Mouse (Mus musculus) embryo, embryonic 10.5 days (tissue): ENCODE data around the gene Abcg5.

Source experiments
- DNase-seq: peaks from one replicate; pipeline ENCODE4 v3.0.0-alpha.2; 2015; ENCODE audit warnings: low spot score

Gene Abcg5

DNA sequence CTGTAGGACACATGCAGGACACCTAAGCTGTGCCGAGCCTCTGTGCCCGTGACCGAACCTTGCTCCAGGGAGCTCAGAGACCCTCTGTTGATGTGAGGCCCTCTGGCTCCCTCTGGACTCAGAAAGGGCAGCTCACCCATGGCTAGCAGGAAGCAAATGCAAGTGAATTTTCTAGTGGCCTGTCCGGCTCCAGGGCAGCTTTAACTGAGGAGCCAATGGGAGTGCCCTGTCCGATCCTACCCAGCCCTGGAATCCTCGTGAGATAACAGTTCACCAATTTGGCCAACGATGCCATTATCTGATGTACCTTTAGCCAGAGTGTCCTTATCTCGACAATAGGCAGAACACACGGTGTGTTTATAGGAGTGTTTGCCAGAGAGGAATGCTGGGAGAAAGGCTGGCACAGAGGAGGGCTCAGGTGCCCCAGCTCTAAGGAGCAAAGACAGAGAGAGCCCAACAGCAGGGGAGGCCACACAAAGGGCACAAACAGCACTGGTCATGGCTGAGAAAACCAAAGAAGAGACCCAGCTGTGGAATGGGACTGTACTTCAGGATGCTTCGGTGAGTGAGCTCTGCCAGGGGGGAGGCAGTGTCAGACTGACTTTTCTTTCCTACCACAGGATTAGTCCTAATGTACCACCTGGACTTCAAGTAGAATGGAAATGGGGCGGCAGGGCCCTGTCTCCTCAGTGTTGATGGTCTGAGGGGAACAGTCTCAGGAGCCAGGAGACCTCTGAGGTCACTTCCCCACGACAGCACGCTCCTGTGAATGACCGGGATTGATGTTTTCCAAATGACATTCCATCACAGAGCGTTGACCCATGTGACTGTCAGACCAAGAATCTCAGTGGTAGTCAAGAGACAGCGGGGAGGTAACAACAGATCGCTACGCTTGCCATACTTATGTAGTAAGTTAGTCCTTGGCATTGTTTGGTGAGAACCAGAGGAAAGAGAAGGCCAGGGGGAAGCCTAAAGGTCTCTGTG lies at the start of gene Abcg5:
Gene Abcg5, minus strand, starts transcription at position 278 of the 984 bp plus-strand sequence.
- DNase-seq, result no peak

DNA sequence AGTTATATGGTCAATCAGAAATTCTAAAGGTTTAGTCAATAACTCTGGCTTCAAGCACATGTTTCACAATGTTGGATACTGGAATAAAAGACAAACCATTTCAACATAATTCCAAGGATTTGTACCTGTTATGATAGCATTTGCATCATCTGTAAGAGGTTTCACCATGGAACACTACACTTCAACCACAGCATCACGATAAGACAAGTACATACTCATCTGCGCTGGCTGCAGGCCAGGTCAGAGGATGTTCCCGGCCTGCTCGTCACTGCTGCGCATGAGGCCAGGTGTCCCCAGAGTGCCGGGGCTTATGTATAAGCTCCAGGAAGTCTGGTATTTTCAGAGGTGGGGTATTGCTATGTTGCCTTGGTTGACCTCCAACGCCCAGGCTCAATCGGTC lies 49.8 kb upstream of the Abcg5 start:
- DNase-seq, result no peak

DNA sequence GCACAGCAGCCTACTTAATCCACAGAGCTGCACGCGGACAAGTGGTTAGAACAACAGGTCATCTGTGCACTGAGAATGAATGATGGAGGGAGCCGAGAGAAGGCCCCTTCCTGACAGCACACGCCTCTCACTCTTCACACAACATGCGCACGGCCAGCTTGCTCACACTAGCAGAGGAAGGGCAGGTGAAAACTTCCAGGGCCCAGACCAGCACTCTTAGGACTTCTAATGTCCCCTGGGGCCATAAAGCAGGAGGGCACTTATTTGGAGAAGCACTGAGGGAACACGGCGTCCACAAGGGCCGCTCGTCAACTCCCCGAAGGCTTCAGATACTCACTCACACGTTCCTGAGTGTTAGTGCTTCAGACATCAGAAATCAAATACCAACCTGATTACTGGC lies 48.5 kb upstream of the Abcg5 start:
- no peak for DNase-seq

DNA sequence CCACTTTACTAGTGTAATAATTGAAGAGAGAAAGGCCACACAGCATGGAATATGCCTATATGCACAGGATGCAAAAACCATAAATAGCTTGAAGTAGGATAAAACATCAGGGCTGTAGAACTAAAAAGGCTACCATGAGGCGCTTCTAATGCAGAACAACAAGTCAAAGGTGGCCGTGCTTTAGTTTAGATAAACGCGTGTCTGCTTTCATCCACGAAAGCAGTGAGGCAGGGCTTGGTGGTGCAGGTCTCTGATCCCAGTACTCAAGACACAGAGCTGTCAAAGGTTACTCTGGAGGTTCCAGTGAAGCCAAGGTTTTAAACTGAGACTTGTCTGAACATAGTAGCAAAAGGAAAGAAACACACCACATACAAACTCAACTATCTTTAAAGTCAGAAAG lies 46.3 kb upstream of the Abcg5 start:
- DNase-seq, result no peak

DNA sequence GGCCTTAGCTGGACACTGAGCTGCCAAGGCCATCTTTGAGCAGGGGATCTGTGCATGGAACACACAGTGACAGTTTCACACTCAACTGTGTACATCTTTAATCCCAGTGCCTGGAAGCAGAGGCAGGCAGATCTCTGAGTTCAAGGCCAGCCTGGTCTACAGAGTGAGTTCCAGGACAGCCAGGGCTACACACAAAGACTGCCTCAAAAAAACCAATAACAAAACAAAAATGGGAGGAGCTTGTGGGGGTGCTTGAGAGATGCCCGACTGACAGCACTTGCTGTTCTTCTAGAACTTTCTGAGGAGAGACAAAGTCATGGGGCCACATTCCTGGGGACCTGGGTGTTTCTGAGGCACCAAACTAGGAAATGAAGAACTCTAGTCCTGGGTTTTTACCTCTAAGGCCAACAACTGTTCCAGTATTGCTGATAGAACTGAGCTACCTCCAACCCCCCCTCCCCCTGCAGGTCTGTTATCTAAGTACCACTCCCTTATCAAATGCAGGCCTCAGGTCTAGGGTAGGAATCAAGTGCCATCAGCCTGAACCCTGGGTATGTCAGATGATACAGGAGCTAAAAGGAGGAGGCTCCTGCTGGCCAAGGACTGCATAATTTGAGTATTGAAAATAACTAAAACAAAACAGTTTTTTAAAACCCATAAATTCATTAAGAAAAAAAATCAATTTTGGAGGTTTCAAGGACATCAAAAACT lies 45.5 kb upstream of the Abcg5 start:
- DNase-seq, result no peak

DNA sequence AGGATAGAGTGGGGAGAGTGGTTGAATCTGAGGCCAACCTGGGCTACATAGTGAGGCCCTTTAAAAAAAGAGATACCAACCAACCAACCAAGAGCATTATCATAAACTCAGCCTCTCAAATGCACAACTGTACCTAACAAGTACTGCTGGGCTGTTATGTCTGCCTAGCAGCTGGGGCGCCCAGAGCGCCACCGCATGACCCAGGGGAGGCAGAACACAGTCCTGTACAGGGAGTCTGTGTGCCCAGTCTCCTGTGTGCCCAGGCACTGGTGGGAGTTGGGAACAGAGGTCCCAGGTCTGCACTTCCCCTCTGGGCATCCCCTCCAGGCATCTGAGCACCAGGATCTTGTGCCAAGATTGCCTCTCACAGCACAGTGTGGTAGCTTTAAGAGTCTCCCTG lies 42.4 kb upstream of the Abcg5 start:
- DNase-seq, result no peak

DNA sequence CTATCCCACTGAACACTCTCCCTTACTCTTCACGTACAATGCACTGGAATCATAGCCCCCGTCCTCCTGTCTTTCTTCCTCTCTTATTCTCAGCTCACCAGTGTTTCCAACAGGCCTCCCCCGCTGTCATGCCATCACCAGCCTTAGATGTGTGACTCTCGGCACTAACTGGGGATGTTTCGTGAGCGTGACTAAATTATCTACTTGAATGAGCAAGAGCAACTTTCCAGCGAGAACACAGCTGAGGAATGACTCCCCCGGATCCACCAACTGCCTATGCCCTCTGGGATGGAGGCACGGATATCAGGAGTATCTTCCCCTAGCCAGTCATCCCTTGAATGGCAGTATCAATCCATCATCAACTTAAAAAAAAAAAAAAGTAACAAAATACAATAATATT lies 41.2 kb upstream of the Abcg5 start:
- DNase-seq, result no peak

DNA sequence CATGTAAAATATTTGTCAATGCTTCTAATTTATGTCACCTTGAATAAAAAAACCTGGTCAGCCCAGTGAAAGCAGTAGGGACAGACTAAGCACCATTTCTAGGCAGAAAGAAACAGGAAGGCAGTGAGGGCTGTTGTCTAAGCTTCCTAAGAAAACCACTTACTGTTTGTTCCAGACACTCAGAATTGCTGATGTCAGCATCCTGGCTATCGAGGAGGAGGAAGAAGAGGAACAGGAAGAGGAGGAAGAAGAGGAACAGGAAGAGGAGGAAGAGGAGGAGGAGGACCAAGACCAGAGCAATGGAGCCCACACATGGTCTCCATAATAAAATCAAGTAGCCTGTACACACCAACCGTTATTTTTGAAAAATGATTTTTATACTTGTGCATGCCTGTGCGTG lies 36.3 kb upstream of the Abcg5 start:
- no peak for DNase-seq

DNA sequence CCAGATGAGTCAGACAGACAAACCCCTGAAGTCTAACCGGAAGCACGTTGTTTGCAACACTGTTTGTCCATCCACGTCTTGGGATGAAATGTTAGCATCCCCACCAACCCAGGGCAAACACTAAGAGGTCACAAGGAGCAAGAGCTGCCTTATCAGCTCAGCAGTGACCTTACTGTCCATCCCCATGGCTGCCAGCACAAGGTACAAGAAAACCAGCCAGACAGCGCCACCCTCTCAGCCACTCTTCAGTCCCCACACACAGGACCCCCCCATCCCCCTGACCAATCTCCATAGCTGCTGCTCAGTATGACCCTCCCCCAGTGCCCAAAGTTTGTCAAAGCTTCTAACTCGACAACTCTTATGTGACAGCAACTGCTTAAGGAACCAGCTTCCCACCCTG lies 34.6 kb upstream of the Abcg5 start:
- DNase-seq, result no peak

DNA sequence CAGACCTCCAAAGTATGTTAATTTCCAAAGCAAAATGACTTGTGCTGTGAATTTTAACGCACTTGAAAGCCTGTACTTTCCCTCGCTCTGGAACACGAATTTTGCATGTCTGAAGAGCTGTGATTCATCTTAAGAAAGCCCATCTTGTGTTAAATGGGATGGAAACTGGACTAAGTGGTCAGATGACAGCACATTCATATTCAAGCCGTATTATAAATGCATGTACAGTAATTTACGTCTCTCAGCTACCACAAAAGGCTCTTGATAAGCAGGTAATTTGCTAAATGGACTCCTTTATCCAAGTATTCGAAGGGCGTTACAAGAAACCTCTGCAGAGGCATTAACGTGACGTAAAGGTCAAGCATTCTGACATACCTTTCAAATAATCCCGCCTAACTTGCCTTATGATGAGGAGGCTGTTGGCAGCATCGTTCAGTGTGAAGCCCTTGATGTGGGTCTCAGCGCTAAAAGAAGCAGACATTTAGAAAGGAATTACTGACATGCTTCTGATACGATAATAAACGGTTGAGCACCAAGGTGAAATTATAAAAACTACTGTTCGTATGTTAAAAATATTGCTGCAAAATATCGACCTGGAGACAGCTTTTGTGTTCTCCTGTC lies 33.6 kb upstream of the Abcg5 start:
- no peak for DNase-seq

DNA sequence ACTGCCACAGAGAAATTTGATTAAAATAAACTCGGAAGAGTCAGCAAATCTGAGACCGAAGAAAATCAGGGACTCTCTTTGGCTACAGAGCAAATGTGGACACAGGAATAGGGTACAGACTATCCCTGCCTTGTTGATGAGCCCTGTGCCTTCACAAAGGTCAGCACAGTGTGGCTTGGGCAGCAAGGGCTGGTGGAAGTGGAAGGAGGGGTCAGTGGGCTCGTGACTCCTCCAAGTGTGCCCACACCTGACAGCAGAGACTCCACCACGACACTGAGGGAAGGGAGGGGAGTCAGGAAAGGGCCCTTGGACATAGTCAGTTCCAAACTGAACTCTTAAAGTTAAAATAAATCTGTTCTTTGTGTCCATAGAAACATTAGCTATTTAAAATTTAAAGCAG lies 32.1 kb upstream of the Abcg5 start:
- no peak for DNase-seq

DNA sequence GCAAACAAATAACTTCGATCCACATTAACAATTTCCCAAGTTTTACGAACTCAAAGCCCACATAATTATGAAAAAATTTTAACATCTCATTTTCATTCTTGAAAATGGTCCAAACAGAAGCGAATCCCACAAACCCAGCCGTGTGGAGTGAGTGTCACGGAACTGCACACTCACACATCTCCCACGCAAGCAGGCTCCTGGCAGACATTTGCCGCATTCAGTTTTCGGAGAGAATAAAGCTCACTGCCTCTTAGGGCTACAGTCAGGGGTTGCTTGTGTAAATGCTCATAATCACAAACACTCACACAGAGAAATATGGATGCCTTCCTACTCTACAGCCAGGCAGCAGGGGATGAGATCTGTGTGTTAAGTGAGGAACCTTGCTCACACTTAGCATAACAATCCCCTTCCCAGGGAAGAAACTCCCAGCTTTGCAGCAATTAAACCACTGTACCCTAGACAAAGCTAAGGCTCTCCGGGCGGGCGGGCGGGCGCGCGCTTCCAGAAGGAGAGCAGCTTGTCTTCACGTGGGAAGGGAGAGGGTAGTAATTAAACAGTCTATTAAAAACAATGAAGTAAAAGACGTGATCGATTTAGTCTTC lies 30.9 kb upstream of the Abcg5 start:
- no peak for DNase-seq

DNA sequence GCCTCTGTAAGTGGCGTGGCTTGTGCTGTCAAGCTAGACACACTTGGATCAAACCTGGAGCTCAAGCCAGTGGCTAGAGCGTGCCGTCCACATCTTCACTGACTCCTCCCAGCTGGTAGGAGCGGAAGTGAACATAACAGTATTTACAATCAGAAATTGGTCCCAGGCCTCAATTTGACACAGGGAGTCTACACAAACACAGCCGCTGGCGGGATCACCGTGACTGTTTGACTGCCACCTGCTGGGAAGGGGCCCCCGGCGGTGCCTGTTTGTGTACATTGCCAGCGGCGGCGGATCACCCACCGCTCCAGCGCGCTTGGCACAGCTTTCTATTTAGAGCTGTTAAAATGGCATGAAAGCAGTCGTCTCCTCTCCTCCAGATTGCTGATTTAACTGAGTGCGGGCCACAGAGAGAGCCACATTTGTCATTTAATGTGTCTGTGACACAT lies 26.6 kb upstream of the Abcg5 start:
- peak; percentile 64 for DNase-seq

DNA sequence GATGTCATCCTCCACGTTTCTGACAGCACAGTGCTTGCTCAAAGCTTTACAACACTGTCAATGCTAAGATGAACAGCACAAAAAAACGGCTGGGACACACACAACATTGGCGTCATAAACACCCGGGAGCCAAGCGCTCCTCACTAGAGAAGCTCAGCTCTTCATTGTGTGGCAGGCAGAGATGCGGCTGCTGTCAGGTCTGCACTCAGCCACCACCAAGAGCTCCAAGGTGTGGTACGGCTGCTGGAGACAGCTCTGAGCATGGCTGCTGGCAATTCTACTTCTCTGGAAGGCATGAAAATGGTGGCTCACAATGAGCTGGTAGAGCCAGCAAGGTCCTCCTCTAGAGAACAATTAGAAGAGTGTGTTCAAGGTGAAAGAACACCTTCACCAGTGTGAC lies 26.0 kb upstream of the Abcg5 start:
- no peak for DNase-seq

DNA sequence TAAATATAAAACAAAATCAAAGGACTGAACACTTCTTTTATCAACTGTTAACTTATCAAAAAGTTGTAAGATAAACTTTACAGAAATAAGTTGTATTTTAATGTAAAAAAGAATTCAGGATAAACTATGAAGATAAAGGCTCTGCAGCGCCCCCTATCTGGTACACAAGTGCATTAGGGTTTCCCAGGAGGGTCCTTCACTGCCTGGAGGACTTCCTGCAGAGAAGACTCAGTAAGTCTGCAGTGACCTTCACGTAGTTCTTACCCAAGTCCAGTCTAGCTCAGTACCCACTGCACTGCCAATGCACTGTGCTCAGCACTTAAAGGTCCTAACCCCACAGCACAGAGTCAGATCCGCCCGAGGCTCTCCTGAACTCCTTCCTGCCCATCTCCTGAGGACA lies 24.6 kb upstream of the Abcg5 start:
- peak; percentile 38 for DNase-seq

DNA sequence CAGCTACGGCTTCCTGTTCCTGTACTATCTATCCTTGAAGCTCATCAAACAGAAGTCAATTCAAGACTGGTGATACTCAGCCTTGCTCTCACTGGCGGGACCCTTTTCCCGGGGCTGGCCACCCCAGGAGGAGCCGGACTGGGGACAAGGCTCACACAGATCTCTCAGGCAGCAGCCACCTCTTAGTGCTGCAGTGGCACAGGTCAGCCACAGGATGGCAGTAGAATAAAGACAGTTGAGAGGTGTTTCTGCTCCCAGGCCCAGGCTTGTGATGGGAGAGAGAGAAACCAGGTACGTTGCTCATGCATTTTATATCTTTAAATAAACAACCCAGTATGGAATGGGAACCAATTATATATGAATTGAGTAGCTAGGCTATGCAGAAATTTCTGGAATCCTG lies 15.9 kb upstream of the Abcg5 start:
- peak; percentile 84 for DNase-seq

DNA sequence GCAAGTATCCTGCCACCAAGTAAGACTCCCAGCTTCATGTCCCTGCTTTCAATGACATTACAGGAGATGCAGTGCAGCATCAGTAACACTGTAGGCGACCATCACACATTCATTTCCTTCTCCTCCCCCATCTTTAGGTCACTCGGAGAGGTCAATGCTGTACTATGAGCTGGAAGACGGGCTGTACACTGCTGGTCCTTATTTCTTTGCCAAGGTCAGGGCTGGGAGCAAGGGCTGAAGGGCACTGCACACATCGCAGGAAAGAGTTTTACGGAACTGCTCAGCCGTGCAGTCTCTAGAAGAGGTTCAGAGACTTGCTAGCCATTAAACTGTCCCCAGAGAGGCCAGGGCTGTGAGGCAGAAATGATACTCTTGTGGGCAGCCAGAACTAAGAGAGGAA lies 13.7 kb upstream of the Abcg5 start:
- DNase-seq, result no peak

DNA sequence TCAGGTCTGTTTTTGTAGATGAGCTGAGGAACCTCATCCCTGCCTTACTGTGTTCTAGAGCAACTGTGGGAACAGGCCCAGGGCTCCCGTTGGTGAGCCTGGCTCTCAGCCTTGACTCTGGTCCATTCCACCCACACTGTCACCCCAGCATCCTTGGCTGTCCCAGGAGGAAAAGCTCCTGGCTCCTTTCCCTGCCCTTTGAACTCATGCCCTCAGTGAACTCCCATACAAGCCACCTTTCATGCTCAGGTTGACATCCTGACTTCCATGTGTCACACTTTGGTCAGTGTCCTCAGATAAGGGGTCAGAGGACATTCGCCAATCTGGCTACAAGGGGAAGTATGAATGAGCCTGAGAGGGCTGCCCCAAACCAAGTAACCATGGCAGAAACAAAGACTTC lies 10.9 kb upstream of the Abcg5 start:
- no peak for DNase-seq

DNA sequence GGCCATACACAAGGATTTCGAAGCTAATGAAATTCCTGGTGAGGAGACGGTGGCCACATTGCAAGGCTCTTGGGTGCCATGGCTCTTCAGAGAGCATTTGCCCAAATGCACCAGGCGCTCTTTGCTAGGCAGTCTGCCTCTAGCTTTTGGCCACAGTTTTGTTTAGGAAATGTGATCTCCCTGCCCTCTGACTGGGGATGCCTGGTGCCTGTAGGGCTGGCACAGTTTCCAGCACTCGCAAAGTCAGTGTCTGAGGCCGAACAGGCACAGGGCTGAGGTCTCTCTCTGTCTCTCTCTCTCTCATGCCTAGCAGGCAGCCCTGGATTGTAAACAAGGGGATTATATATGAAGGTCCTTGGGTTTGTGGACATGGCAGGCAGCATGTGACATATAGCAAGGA lies 7.3 kb upstream of the Abcg5 start:
- DNase-seq, result no peak

DNA sequence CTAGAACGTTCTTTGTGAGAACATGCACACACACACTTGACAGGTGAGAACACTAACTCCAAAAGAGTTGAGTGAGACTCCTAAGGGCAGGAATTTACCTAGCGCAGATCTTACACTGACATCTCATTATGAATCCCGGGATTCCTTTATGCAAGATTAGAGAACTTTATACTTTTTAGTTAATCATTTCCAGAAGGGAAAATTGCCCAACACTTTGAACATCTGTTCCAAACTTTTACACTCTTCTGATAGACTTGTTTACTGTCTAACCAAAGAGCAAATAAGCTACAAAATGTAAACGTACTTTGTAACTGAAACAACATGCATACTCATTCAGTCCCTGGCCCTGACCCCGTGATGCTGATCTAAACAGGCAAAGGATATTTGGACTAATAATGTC lies 6.5 kb upstream of the Abcg5 start:
- no peak for DNase-seq

DNA sequence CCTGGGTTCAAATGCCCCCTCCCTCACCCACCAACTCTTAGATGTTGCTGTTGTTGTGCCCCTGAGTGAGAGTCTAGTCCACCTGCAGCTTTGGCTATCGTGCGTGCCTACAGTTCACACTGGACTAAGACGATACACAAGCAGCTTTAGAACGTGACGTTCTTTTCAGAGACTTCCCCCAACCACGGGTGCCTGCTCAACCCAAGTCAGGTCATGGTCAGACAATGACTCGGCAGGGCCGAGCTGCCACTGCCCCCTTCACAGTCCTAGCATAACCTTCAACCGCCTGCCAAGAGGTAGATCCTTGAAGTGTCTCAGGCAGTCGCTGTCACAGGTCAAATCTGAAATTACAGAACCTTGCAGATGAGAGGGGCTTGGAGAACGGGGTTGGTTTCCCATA lies 6.0 kb upstream of the Abcg5 start:
- DNase-seq, result no peak

DNA sequence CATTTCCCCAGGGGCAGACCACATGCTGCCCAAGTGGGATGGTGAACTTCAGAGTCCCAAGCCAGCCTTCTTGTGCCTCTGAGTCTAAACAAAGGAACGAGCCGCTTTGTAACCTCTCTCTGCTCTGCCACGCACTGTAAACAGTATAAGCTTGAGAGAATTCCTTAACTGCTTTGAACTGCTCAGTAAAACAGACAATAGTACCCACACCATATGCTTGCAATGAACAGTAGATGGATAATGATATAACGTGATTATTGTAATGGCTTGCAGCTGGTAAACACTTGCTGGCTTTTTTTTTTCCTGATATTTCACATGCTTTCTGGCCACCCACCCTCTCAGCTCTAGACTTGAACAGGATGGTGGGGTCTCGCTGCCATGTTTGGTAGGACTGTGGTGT lies 5.2 kb upstream of the Abcg5 start:
- DNase-seq, result no peak

DNA sequence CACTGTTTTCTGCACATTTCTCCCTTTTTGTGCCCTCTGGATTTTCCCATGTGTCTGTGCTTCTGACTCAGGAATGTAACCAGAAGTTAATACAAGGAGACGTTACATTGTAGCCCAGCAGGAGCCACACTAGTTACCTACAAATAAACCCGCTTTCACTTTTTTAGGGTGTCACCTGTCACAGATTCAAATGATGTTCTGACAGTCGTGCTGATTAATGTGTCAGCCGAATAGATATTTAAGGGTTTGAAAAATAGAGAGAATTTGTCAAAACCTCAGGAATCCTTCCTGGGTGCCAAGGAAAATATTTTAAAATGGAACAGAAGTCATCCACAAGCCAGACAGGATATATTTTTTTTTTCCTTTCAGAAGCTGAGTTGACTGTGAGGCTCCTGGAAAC lies 2.5 kb upstream of the Abcg5 start:
- DNase-seq, result no peak
